Mouse (Mus musculus) frontal cortex, postnatal 10 days (tissue): ENCODE measurements at regions not wholly inside any gene's neighbourhood (a gene's known extent, or its start where the extent isn't known, plus 50 kb on each side); places are given as distances from the start of the nearest gene placed in this dataset.

Experiments used
- DNase-seq, 2 experiments: peaks; one replicate each; pipeline ENCODE4 v3.0.0; 2022; ENCODE audit warnings: low spot score in 2 of 2, mixed read lengths in 1 of 2

DNA sequence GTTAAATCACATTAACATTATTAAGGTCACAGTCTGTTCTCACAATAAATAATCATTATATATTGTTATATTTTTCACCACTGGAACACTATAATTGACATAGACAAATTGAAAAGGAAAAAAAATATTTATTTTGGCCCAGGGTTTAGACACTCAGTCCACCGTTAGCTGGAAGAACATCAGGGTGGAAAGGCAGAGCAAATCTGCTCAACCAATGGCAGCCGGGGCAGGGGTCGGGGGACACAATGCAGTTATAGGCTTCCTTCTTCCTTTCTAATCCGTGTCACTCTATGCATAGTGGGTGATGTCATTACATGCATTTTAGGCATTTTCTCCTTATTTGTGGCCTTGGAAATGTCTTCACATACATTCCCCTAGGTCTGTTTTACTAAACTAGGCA lies 552.8 kb upstream of the Tenm3 start:
- DNase-seq, result no peak

DNA sequence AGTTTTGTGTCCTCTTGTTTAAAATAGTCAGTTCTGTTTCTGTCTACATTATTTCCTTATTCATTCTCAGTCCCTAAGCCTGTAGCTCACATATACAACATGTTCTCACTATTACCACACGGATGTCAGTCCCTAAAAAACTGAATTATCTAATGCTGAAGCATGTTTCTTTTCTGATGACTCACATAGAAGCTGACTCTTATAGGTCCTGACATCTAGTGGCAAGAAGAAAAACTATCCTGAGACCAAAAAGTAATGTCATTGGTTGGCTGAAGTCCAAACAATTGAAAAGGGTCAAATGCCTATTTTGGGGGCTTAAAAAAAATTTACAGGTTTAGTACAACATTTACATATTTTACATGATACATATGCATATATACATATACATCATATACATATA lies 551.3 kb upstream of the Tenm3 start:
- no peak for DNase-seq

DNA sequence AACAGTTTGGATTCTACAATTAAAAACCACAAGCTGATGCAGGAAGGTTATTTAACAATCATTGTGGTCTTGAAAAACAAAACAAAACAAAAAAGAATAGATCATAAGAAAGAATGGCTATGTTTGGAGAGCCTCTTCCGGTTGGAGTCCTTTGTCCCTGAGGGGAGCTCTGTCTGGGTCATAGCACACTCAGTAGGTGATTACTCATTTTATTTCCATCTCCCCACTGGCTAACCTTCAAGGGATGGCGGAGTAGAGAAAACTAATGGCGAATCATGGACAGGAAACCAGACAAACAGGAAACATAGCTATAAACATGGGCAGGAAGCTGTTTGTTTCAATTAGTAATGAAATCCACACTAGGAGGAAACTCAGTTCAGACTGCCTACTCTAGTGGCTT lies 545.8 kb upstream of the Tenm3 start:
- no peak for DNase-seq

DNA sequence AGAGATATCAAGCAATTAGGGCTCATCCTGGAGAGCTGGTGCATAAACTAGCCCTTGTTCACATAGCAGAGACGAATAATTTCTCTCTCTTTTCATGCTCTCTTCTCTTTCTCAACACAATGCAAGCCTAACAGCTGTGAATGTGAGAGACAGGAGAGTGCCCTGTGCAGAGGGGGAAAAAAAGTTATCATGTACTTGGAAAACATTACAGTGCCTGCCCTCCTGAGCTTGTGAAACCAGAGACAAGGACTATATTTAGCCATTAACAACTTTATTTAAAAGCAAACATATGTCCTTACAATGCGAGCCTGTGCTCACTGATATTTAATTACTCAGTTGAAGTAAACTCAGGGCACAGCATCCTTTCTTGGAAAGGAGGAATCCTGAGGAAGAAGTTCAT lies 543.8 kb upstream of the Tenm3 start:
- no peak for DNase-seq

DNA sequence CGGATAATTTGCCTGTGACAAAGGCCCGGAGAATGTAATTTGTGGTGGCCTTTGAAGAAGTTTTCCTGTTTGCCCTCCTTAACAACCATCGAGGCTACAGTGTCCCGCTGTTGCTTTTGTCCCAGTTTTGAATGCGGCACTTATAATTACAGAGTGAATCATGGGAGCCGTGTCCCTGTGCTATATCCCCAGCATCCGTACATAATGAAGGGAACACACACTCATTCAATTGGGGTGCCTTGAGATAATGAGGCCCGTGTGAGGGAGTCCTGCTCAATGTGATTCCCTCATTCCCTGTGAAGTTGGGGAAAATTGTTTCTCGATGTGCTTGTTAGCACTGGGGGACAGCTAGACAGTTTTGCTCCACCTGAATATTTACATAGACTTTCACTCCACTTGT lies 528.9 kb upstream of the Tenm3 start:
- DNase-seq, result no peak

DNA sequence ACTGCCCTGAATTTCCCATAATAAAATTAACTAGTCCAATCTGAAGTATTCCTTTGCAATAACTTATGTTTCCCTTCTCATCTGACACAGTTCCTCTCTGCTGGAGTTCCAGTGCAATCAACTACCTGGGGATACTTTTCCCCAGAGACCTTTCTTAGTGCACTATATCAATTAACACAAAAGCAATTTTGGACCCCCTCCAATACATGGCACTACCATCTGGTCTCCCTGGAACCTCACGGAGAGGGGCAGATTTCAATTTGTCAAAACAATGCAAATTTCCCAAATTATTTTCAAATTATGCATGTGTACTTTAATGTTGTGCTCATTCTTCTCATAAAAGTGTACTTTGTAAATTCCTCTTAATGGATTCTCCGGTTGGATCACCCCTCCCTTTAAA lies 518.9 kb upstream of the Tenm3 start:
- DNase-seq, result no peak

DNA sequence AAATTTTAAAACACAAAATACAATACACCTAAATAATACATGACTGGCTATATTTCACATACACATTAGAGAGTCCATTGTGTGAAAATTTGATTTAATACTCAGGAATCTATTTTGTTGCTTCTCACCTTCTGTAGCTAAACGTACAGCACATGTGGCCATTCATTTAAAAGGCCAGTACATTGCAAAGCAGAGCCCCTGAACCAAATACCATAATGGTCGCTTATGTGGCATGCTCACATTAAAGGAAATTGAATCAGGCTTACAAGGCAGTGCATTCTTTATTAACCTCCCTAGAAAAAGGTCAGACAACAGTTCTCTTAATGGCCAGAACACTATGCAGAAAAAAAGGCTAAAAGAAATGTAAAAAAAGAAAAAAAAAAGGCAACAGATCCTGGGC lies 517.7 kb upstream of the Tenm3 start:
- no peak for DNase-seq

DNA sequence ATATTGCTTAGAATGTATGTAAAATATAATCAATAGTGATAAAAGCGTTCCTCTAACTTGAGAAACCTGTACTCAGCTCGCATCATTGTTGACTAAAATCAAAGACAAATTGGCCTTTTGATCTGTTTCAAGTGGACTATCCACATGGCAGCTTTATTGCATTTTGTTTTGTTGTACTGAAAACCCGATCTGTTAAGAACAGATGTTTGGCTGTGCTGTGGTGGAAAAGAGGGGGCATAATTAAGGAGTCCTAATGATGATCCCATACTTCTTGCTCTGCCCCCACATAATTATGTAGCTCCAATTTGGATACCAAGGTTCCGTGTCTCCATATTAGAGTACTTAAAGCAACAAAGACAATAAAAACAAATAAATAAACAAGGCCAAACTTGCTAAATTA lies 516.4 kb upstream of the Tenm3 start:
- DNase-seq, result no peak

DNA sequence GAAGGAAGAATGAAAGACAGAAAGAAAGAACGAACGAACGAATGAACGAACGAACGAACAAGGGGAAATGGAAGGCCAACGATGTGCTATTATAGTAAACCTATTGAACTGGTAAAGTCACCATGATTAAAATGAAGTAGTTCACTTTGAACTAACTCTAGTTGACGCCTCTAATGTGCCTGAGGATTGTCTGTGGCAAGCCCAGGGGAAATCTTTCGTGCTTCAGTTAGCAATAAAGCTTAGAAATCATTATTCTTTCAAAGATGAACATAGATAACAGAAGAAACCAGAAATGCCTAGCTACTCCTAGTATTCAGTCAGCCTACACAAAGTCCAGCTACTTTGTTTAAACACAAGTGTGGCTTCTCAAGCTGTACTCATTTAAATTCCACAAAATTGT lies 515.9 kb upstream of the Tenm3 start:
- DNase-seq, result no peak

DNA sequence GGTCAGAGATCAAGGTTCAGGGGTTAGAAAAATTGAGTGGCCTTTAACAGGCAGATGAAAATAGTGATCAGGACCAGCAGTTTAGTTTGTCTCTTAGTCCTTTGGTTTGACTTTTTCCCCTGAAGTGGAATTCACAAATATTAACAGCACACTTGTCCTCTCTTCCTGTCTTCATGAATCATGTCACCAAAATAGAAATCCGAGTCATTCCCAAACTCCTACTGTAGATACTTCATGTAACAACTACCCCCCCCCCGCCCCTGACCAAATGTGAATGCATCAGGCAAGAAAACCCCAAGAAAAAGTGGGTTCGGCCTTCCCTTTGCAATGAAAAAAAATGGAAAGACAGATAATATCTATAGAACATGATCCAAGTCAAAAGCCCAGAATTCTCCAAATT lies 504.9 kb upstream of the Tenm3 start:
- DNase-seq, result no peak

DNA sequence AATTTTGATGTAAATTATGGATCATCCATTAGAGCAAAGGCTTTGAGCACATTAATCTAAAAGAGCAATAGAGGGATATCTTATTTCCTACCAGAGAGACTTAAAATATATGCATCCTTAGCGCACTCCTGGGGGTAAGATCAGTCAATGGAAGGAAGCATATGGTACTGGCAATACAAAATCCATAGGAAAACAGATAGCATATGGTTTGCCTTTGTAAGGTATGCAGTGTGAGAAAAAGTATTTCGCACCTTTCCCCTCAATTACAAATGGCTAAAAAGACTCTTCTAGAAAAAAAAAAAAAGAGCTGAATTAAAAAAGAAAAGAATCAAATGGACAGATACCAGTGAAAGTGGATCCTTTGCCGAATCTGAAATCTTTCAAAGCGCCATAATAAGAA lies 495.0 kb upstream of the Tenm3 start:
- no peak for DNase-seq

DNA sequence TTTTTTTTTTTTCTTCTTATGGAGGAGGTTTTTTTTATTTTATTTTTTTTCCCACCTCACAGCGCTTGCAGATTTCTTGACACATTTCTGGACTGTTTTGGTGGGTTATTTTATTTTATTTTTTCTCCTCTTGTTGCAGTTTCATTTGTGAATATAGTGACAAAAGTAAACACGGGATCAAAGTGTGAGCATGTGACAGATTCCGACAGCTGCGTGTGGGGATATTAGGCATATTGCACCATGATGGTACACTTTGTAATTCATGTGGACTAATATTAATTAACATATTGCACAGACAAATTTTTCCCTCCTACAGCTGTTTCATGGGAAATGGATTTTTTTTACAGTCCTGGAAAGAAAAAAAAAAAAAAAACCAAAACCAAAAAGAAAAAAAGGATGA lies 483.2 kb upstream of the Tenm3 start:
- DNase-seq, result no peak

DNA sequence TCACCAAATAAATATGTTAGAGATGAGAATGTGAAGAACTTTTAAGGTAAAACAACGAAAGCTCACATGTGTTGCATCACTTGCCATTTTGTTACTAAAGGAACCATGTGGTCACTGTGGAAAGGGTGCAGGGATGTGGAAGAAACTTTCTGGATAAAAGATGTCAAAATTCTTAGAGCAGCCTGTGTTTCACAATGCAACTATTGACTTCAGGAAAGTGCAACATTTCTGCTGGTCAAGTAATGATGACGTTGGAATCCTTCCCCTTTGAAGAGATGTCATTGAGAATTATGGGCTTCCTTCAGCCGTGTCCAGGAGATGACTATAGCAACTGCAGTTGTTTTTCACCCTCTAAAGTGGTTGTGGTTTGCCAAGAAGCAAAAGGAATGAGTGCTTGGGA lies 477.7 kb upstream of the Tenm3 start:
- DNase-seq, result no peak

DNA sequence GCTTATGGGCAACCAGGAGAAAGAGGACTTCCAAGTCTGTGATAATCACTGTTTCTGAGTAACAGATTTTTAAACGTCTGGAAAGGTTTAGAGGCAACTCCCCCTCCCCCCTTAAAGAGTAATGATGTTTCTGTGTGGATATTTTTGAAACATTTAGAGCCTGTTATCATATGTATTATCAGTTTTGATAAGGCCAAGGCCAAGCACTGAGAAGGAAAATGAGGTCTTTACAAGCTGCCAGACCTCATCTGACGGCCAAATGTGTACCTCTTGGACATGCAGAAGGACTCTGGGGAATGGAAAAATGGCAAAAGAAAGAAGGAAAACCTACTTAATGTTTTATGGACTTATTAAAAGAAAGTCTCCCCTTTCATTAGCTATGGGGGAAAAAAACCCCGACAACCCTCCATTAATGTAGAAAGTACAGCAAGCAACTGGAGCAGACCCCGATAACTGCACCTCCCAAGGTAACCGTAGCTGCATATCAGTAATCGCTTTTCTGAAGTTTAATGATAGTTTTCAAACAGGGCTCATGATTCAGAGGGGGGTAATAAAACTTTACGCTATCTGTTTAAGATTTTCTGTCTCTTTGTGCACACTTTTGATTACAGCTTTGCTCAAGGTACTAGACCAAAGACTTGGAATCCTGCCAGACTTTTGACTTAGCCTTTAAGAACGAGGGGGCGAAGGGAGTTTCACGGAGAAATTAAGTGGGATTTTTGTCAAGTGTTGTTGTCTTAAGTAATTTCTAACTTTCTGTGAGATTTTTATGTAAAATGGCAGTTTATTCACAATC lies 469.9 kb upstream of the Tenm3 start:
- no peak for DNase-seq

DNA sequence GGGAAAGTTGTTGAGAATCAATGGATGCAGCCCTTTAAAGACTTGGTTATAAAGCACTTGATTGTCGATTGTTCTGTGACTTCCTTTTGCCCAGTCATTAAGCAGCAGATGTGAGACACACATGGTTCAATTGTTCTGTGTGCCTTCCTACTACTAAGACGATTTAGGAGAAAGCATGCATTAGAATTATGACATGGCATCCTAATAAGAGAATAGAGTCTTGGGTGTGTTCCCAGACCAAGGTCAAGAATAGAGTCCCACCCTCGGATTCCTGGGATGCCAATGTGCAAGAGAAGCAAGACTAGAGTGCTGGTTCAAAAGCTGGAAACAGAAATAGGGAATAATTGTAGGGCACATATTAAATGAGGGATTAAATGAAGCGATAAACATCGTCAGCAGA lies 469.1 kb upstream of the Tenm3 start:
- no peak for DNase-seq

DNA sequence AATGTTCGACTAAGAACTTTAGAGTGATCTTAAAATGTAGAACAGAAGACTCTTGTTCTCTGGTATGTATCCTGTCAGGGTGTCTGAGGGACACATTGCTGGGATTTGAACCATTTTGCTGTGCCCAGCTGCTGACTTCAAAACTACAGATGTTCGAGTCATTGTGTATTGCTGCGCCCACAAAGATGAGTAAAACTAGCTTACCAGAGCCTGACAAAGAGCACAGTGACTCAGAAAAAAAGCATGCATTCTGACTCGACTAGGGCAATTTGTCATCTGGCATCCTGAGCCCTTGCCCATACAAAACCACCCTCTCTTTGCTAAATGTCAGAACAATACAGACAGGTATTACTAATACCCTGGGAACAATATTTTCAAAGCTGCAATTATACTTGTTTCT lies 438.6 kb upstream of the Tenm3 start:
- no peak for DNase-seq

DNA sequence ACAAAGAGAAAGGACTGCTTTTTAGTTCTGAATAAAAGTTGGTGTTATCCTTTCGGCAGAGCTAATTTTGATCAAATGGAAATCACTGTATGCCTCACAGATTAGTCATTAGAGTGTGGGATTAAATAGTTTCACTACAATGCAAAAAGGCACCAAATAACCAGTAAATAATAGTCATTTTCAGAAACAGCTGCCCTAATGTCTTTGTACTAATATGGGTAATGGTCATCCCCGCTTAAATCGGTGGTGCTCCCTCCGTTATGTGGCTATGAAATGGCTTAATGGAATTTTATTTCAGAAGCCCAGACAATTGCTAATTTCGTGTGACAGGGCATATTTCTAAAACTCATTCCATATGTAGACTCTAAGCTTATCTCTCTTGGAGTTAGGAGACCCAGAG lies 437.5 kb upstream of the Tenm3 start:
- DNase-seq, result no peak

DNA sequence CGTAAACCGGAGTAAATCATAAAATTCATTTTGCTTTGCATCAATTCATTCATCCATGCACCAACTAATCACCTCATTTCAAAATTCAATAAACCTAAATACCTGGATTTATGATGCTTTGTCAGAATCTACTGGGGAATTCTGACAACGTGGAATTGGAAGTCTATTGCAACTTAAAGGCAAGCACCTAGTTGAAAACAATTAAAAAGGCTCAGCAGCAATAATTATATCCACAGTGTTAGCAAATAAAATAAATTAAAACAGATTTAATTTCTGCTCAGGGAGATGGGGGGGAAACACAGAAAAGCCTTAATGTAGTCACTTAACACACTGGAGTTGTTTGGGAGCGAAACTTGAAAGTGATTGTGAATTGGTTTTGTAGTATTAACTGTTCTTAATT lies 430.3 kb upstream of the Tenm3 start:
- DNase-seq, result no peak

DNA sequence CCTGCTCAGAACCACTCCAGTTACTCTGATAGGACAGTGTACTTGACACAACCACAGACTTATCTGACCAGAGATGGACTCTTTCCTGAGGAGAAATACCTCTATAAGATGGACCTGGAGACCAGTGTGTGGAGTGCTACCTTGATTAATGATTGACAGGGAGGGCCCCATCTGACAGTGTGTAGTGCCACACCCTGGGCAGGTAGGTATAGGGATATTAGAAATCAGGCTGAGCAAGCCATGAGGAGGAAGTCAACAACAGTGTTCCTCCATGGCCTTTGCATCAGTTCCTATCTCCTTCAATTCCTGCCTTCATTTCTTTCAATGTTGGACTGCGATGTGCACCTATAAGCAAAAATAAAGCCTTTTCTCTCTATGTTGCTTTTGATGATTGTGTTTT lies 429.4 kb upstream of the Tenm3 start:
- DNase-seq, result no peak

DNA sequence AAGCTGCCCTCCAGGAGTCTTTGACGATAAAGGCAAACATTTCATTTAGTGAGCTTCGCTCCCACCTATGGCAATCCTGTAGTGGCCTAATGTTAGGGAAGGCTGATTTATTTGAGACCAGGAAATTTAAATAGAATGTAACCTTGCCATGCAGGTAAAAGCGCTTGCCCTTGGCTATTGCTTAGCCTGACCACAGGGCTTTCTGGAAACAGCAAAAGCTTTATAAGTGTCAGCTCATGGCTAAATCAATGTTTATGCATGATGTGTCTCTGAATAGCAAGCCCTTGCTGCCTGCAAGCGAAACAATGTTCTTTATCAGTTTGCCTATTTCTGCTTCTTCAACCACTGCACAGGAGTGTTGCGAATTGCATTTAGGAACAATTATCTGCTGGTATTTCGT lies 419.7 kb upstream of the Tenm3 start:
- no peak for DNase-seq

DNA sequence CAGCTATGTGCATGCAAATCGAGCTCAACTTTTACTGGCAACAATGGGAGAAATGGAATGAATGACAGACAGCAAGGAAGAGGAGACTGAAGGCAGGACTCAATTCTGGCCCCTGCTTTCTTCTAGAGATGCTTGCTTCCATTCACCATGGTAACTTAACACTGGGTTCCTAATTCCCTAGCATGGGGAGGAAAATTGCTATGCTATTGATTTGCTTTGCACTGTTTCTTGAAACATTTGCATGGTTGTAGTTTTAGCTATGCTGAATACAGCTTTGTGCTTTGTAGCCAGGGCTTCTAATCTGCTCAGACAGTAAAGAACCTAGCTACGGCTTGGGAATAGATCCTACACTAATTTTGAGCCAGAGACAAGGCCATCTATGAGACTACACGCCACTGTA lies 419.0 kb upstream of the Tenm3 start:
- no peak for DNase-seq

DNA sequence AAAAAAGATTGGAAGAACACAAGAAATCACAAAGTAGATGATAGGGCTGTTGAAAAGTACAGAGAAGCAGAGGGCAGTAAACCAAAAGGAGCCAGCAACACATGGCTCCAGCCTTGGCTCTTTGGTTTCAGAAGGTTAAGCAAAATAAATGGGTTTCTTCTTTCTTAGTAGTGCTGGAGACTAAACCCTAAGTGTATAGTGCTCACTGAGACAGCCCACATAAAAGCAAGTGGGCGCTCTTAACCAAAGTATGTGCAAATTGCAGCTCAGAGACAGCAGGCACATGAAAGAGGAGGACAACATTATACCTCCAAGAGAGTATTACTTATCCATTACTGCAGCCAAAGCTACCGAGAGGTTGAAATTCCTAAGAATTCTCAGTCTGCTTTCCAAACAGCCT lies 412.2 kb upstream of the Tenm3 start:
- DNase-seq, result no peak

DNA sequence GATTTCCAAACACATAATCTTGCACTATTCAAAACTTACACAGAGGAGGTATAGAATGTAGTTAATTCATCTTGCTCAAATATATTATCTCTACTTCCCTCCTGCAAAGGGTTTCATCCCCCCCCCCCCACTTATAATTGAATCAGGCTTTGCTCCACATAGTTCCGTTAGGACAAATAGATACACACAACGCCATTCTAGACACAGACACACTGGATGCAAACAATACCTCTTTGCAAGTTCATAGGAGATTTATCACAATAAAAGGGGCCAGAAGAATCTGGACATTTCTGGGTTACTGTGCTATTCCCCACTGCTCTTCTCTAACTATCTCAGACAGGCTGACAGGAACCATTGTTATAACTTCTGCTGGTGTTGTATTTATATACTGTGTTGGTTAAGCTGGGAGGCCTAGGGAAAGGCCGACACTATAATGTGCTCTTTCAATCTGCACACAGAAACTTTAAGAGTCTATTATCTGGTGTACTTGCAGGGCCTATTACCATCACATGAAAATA lies 410.6 kb upstream of the Tenm3 start:
- DNase-seq, result no peak

DNA sequence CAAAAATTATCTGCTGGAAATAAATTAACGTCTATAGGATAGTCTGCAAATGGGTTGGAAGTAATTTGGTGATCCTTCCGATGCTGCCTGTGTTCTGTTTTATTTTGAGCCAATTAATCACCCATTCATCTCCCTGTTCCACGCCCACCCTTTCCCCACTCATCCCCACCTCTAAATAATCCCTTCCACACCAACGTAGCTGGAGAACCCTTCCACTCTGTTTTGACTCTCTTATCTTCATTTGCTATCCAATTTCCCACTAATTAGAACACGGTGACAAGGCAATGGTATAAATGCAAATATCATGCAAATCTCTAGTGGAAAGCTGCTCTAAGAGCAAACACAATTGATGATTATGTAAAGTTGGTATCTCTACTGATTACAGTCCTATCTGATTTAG lies 399.3 kb upstream of the Tenm3 start:
- DNase-seq, result no peak

DNA sequence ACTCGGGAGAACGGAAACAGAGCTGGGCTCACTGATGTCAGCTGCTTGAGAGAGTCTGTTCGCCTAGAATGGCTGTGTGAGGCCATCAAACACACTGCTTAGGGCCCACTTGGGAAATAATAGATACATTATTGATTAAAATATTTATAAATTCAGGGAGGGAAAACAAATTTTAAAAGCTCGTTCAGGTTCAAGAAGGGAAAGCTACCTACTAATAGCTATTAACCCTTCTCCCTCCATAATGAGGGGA lies 393.0 kb upstream of the Tenm3 start:
- DNase-seq, result no peak
